Mouse (Mus musculus) limb, embryonic 10.5 days (tissue): ENCODE data around the gene Rdh16. TPM values are rescaled to one million over a fixed set of nuclear protein-coding genes. Genes with fewer than 3 reads are reported as not detected.
"Not testable (repeated sequence)": the region's sequence is repeated elsewhere in the genome, so short reads cannot be mapped to it uniquely, and the experiment has no call there.

ENCODE experiments used
- DNase-seq: peaks from one replicate; pipeline ENCODE4 v3.0.0-alpha.2; 2017; ENCODE audit warnings: low spot score
- H3K27ac ChIP-seq: fragments of 300-500 bp; sonication (generic); 2 replicates; pipeline ENCODE4 v1.5.1; 2016; ENCODE audit warnings: mild to moderate bottlenecking
- H3K27me3 ChIP-seq: fragments of 300-500 bp; sonication (generic); 2 replicates; pipeline ENCODE4 v1.6.1; 2016; ENCODE audit warnings: low read depth, mild to moderate bottlenecking; ENCODE audit not compliant: poor library complexity, severe bottlenecking
- H3K36me3 ChIP-seq: fragments of 300-500 bp; sonication (generic); 2 replicates; pipeline ENCODE4 v1.6.1; 2016; ENCODE audit warnings: mild to moderate bottlenecking, moderate library complexity
- H3K4me1 ChIP-seq: fragments of 300-500 bp; sonication (generic); 2 replicates; pipeline ENCODE4 v1.6.1; 2016
- H3K4me3 ChIP-seq: fragments of 300-500 bp; sonication (generic); 2 replicates; pipeline ENCODE4 v1.5.1; 2016; ENCODE audit warnings: mild to moderate bottlenecking, moderate library complexity
- H3K9me3 ChIP-seq: fragments of 300-500 bp; sonication (generic); replicated peaks from 2 replicates; pipeline ENCODE4 v1.6.1; 2016; ENCODE audit warnings: mild to moderate bottlenecking
- WGBS: fragments of 180-500 bp; shearing (Covaris S2); methylation state at CpG from one replicate; pipeline ENCODE4 v1.1.7; 2016; 5-methylcytosine and 5-hydroxymethylcytosine counted together
- polyA plus RNA-seq: library from polyadenylated mRNA; unstranded; fragments of >200 nt; fragmentation: Nextera tagmentation; extraction: Ambion mirVana; gene quantifications from 2 replicates; pipeline ENCODE4 v1.2.1, GENCODE M21; 2016

Gene Rdh16
- polyA plus RNA-seq, 1 experiment from 2014 or later, result not detected

DNA sequence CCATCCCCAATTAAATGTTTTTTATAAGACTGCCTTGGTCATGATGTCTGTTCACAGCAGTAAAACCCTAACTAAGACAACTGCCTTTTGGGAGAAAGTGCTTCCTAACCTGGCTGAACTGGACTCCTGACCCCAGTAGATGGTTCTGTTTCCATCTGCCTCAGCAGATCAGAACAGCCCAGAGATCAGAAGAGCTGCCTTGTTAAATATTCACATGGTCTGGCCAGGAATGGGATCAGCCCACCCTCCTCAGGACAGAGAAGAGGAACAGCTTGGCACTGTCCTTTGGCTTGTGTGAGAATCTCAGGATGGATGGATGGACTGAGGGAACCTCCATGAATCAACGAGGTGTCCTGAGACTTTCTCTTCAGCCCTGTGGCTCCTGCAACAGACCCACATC is 1.7 kb upstream of the Rdh16 start:
- no peaks in the 10 kb centered on the region for H3K4me1 ChIP-seq
- H3K27ac ChIP-seq, result no peak overlapping the region
- no peaks in the 10 kb centered on the region for H3K9me3 ChIP-seq
- H3K27me3 ChIP-seq, result no peaks in the 10 kb centered on the region
- H3K36me3 ChIP-seq, result no peaks in the 10 kb centered on the region
- WGBS, result 85% methylated on average over 1 of the region's 1 CpGs
- H3K4me3 ChIP-seq, result no peak overlapping the region
- no peak for DNase-seq

DNA sequence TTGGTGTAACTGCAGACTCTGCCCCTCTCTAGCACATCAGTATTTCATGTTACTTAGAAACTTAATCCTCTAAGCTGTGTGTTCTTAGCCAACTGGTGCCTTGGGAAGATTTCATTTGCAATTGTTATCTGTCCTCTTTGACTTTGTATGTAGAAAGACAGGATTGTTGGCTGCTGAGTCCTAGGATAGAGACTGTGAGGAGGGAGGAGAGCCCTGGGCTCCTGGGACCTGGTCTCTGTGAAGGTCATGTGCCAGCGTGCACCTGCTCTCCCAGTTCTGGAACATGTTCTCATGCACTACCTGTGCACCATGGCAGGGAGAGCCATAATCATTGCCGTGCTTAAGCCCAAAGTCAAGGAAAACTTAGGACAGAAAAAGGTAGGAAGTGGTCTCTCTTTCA is 660 bp downstream of the Rdh16 start:
- H3K27ac ChIP-seq, result no peak overlapping the region
- H3K27me3 ChIP-seq, result no peaks in the 10 kb centered on the region
- DNase-seq, result no peak
- H3K4me1 ChIP-seq, result no peaks in the 10 kb centered on the region
- H3K4me3 ChIP-seq, result no peak overlapping the region
- WGBS, result 90% methylated on average over 2 of the region's 2 CpGs
- no peaks in the 10 kb centered on the region for H3K9me3 ChIP-seq
- H3K36me3 ChIP-seq, result no peaks in the 10 kb centered on the region

DNA sequence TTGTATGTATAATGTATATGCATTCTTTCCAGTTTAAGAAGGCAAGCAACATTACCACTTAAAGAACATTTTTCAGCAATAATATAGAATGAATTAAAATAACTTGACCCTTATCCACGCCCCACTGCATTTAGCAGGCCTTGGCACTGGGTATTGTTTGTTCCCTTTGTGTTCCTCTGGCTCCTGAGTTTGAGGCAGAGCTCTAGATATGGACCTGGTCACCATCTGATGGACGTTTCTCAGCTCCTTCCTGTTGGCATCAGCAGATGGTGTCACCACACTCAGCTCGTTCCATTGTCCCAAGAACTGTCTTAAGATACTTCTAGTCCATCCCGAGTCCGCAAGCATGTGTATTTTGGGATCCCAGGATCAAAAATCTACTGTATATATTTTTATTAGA is 1.3 kb downstream of the Rdh16 start:
- Histone ChIP-seq H3K27me3 (no peaks in the 10 kb centered on the region), H3K27ac (no peak overlapping the region), H3K4me1 (no peaks in the 10 kb centered on the region), H3K9me3 (no peaks in the 10 kb centered on the region), H3K4me3 (no peak overlapping the region), H3K36me3 (no peaks in the 10 kb centered on the region)
- no peak for DNase-seq
- WGBS, result 80% methylated on average over 5 of the region's 5 CpGs

DNA sequence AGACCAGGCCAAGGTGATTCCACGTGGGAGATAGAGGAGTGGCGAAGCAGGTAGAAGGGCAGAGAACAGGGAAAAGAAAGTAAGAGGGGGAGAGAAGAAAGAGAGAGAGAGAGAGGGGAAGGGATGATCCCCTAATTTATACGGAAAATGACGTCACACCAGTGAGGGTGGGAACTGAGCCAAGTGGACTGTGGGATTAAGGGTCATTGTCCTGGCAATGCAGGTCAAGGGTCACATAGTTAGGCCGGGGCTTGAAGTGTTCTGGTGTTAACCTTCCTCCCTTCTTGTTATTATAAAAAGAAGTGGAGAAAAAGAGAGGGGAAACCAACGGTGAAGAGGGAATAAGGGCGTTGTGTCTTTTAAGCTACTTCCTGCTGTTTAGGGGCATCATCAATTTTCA is 3.5 kb downstream of the Rdh16 start:
- Histone ChIP-seq H3K27me3 (no peaks in the 10 kb centered on the region), H3K9me3 (no peaks in the 10 kb centered on the region), H3K4me3 (no peak overlapping the region), H3K36me3 (no peaks in the 10 kb centered on the region), H3K27ac (no peak overlapping the region), H3K4me1 (no peaks in the 10 kb centered on the region)
- WGBS, result 75% methylated on average over 7 of the region's 7 CpGs
- no peak for DNase-seq

DNA sequence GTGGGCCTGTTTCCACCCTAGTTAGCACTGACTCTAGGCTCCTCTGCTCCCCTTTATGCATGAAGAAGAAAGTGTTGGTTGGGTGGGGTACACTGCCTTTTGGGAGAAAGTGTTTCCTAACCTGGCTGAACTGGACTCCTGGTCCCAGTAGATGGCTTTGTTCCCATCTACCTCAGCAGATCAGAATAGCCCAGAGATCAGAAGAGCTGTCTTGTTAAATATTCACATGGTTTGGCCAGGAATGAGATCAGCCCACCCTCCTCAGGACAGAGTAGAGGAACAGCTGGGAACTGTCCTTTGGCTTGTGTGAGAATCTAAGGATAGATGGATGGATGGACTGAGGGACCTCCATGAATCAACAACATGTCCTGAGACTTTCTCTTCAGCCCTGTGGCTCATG is 14.9 kb downstream of the Rdh16 start:
- Histone ChIP-seq H3K4me1 (no peaks in the 10 kb centered on the region), H3K9me3 (0 out of 2 replicates have a peak, but pooled peaks cover 1% of the 10 kb centered on the region), H3K4me3 (no peak overlapping the region), H3K27ac (no peak overlapping the region), H3K27me3 (no peaks in the 10 kb centered on the region), H3K36me3 (no peaks in the 10 kb centered on the region)
- DNase-seq, result no peak

DNA sequence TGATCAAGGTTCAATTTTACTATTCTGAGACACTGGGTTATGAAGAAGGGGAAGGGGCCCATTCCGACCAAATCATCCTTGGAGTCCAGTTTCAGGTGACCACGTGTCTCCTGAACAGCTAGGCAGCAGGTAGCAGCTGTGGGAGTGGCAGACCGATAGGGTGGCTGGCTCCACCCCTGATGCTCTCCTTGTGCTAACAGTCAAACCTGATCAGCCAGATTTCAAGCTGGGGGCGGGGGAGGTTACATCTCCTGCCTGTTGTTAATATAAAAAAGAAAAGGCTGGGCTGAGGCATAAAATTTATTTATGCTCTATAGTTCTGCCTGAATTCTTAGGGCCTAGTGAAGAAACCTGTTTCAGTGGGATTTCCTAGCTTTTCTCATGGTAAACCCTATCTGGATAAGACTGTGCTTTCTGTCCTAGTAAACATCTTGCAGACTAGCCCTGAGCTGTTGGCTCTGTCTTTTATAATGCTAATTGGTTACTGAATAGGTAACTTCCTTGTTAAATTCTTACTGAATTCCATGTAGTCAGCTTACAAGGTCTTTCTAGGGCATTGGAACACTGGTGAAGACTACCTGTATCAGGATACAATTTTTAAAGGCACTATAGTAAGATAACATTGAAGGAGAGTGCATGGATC is 16.4 kb downstream of the Rdh16 start:
- WGBS, result 76% methylated on average over 4 of the region's 4 CpGs
- not testable (repeated sequence) for H3K27ac ChIP-seq, H3K36me3 ChIP-seq, DNase-seq, H3K4me3 ChIP-seq, H3K27me3 ChIP-seq, H3K9me3 ChIP-seq, H3K4me1 ChIP-seq

DNA sequence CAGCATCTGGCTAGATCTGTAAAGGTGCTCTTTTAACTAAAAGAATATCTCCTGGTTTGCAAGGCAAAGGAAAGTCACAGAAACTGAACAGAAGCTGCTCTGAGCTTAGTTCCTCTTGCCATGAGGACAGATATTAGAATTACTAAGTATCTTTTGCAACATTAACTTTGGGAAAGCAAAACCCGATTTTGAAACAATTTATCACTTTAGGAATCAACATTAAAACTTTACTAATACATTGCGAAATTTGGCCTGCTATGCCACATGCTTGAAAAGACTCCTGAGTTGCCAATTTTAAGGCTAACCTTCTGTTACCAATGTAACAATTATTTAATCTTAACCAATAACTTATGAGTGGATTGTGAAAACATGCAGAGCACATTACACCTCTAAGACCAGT is 20.9 kb downstream of the Rdh16 start:
- H3K27me3 ChIP-seq, H3K36me3 ChIP-seq, H3K27ac ChIP-seq, DNase-seq, H3K4me1 ChIP-seq, H3K9me3 ChIP-seq, H3K4me3 ChIP-seq: not testable (repeated sequence)
- 88% methylated on average over 2 of the region's 2 CpGs for WGBS

DNA sequence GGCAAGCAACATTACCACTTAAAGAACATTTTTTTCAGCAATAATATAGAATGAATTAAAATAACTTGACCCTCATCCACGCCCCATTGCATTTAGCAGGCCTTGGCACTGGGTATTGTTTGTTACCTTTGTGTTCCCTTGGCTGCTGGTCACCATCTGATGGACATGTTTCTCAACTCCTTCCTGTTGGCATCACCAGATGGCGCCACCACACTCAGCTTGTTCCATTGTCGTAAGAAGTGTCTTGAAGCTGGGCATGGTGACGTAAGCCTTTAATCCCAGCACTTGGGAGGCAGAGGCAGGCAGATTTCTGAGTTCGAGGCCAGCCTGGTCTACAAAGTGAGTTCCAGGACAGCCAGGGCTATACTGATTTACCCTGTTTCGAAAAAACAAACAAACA is 24.4 kb downstream of the Rdh16 start:
- H3K36me3 ChIP-seq, result no peaks in the 10 kb centered on the region
- WGBS, result 81% methylated on average over 6 of the region's 6 CpGs
- H3K4me1 ChIP-seq, result no peaks in the 10 kb centered on the region
- no peak overlapping the region for H3K4me3 ChIP-seq
- no peaks in the 10 kb centered on the region for H3K27me3 ChIP-seq
- no peak overlapping the region for H3K27ac ChIP-seq
- H3K9me3 ChIP-seq, result 0 out of 2 replicates have a peak, but pooled peaks cover 2% of the 10 kb centered on the region
- DNase-seq, result peak; percentile 31

DNA sequence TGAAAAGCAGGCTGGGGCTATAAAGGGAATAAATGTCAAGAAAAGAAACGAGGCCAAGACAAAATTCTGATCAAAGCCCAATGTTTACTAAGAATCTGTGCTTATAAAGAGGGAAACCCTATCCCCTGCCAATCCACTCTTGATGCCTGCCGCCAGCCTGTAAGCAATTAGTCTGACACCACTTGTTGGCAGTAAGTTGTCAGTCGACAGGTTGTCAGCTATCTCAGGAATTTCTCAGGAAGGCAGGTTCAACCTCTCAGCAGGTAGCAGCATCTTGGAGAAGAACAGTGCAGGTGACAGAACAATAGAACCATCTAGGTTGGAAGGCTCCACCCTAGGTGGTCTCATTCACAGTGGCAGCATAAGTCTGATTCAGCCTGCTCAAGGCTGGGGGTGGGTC is 28.2 kb downstream of the Rdh16 start:
- Histone ChIP-seq H3K9me3 (no peaks in the 10 kb centered on the region), H3K27me3 (no peaks in the 10 kb centered on the region), H3K27ac (no peak overlapping the region), H3K4me3 (no peak overlapping the region), H3K4me1 (no peaks in the 10 kb centered on the region), H3K36me3 (no peaks in the 10 kb centered on the region)
- no peak for DNase-seq
- 74% methylated on average over 3 of the region's 3 CpGs for WGBS

DNA sequence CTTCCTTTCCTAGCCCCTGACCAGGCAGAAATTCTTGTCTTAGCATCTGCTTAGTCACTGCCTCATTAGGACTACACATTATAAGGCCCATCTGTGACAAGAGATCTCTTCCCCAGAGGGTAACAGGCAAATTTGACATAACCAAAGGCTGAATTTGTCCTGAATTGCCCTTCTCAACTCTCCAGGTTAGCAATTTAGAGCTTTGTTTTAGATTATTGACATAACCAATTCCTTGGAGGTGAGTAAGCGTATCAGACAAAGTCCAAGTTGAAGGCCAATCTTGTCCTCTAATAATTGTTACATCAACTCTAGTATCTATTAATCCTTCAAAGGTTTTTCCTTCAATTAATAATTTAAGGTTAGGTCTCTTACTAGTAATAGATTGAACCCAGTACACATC is 33.2 kb downstream of the Rdh16 start:
- not testable (repeated sequence) for H3K4me3 ChIP-seq, H3K9me3 ChIP-seq, DNase-seq, H3K36me3 ChIP-seq, H3K4me1 ChIP-seq, H3K27ac ChIP-seq, H3K27me3 ChIP-seq
- WGBS, result 92% methylated on average over 1 of the region's 1 CpGs

DNA sequence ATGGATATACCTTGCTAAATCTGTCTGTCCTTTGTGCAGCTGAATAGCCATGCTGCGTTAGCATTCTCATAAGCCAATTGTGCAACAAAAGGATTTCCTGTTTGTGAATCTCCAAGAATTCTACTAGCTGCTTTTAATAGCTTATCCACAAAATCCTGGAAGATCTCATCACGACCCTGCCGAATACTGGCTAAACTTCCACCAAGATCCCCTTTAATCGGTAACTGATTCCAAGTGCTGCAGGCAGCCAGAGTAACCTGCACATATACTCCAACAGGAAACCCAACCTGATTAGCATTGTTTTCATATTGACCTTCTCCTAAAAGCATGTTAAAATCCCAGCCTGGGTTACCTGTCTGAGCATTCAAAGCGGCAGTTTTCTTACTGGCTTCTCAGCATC is 34.3 kb downstream of the Rdh16 start:
- no peak overlapping the region for H3K27ac ChIP-seq
- DNase-seq, result no peak
- no peaks in the 10 kb centered on the region for H3K36me3 ChIP-seq
- no peaks in the 10 kb centered on the region for H3K9me3 ChIP-seq
- H3K4me1 ChIP-seq, result no peaks in the 10 kb centered on the region
- H3K27me3 ChIP-seq, result no peaks in the 10 kb centered on the region
- H3K4me3 ChIP-seq, result no peak overlapping the region
- WGBS, result 88% methylated on average over 5 of the region's 5 CpGs

DNA sequence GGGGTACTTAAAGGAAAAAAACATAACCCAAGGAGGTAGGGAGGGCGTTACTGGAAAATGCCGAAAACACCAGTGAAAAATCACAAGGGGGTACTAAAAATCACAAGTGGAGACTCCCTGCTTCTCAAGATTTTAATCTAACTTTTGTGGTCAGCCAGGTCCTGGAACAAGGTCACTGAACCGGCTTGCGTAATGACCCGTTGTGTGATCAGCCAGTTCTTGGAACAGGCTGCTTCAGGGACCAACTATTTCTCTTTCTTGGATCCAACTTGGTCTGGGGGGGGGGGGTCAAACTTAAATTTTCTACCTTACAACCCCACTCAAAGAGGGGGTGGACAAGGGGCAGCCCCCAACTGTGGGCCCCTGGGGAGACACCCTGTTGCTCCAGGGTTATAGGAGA is 36.8 kb downstream of the Rdh16 start:
- H3K4me1 ChIP-seq, H3K4me3 ChIP-seq, H3K27ac ChIP-seq, H3K36me3 ChIP-seq, DNase-seq, H3K9me3 ChIP-seq, H3K27me3 ChIP-seq: not testable (repeated sequence)
- WGBS, result 92% methylated on average over 5 of the region's 5 CpGs

DNA sequence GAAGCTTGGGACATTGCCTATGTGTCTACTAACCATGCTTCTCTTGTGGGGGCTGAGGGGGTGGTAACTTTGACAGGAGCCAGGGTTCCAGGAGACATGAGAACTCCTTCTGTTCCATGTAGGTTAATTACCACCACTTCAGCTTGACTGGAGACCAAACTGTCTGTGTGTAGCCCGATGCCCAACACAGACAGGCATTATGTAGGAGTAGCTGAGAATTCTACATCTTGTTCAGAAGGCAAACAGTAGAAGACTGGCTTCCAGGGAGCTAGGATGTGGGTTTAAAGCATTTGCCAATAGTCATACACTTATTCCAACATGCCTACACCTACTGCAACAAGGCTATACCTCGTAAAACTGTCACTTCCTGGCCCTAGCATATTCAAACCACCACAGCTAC is 37.6 kb downstream of the Rdh16 start:
- Histone ChIP-seq H3K4me3 (no peak overlapping the region), H3K36me3 (no peaks in the 10 kb centered on the region), H3K27ac (no peak overlapping the region), H3K4me1 (no peaks in the 10 kb centered on the region), H3K27me3 (no peaks in the 10 kb centered on the region), H3K9me3 (no peaks in the 10 kb centered on the region)
- no peak for DNase-seq
- 85% methylated on average over 2 of the region's 2 CpGs for WGBS

DNA sequence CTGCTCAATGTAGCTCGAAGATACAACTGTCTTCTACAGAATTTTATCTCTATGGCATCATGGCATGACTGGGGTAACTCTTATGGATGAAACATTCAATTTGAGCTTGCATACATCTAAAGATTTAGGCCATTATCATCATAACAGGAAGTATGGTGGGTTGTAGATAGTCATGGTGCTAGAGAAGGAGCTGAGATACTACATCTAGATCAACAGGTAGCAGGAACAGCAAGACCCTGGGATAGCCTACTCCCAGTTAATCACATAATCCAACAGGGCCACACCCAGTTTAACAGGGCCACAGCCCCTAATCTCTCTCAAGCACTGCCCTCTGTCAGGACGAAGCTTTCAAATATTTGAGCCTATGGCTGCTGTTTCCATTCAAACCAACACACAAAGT is 39.8 kb downstream of the Rdh16 start:
- WGBS, result 75% methylated on average over 2 of the region's 2 CpGs
- H3K36me3 ChIP-seq, result no peaks in the 10 kb centered on the region
- no peaks in the 10 kb centered on the region for H3K4me1 ChIP-seq
- no peaks in the 10 kb centered on the region for H3K9me3 ChIP-seq
- H3K27ac ChIP-seq, result no peak overlapping the region
- no peak for DNase-seq
- no peaks in the 10 kb centered on the region for H3K27me3 ChIP-seq
- H3K4me3 ChIP-seq, result no peak overlapping the region
